Comparison of ENCODE assay signal across 12 mouse cellular contexts in the genomic region with DNA sequence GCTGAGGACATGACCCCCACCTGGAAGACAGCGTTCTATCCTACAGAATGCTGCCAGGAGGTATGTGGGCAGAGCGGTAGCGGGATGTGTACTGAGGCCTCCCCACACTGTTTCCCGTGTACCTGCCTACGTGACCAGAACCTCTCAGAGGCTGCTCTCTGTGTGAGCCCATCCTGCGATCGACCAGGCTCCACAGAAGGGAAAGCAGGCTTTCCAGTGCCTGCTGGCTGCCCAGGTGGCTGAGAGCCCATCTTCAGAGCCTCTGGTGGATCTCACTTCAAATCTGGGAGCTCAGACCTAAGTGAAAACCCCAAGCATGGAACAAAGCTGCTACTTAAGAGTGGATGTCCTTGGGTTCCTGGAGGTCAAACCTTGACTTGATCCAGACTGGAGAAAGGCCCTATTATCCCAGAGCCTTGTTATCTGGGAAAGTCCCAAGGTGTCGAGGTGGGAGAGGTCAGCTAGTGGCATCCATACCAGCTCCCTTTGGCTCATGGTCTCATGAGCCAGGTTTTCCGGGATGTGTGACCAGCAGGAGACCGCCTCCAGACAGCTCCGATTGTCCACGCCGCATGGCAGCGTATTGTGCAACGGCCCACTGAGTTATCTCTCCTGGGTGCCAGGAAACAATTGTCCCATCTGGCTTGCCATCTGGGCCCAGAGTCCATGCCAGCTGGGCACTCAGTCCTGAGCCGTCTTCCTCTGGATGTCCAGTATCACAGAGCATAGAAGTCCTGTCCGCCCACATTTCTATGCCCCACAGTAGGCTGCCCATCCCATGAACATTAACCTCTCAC.
DNase-seq lines count a peak whose midpoint lies in the region; ATAC-seq lines count a peak whose summit lies in the region.
"Had no signal": no experiment of that assay in that cellular context is flagged by ENCODE, and none has a peak within 500 bp of the region (broad histone marks: within the 10 kb centered on the region; RNA-seq: fewer than 3 reads in every experiment).

No protein-coding gene starts in this region.

- H3K27ac ChIP-seq in neural tube, embryonic 14.5 days (ENCODE audit: low read depth, low read length) = no peak overlapping the region
- no peak overlapping the region for H3K27ac ChIP-seq in kidney, embryonic 15.5 days

- no peaks in the 10 kb centered on the region for H3K27me3 ChIP-seq in neural tube, embryonic 14.5 days (ENCODE audit: control insufficient read depth, insufficient read depth, low read length)
- H3K27me3 ChIP-seq in kidney, embryonic 15.5 days = no peaks in the 10 kb centered on the region

- H3K4me3 ChIP-seq in neural tube, embryonic 14.5 days (ENCODE audit: low read depth, low read length) = no peak overlapping the region
- no peak overlapping the region for H3K4me3 ChIP-seq in kidney, embryonic 15.5 days (replicated peaks)

- no peak overlapping the region for H3K4me2 ChIP-seq in neural tube, embryonic 14.5 days (ENCODE audit: low read depth, low read length)
- no peak overlapping the region for H3K4me2 ChIP-seq in kidney, embryonic 15.5 days

- no peaks in the 10 kb centered on the region for H3K36me3 ChIP-seq in neural tube, embryonic 14.5 days (ENCODE audit: control insufficient read depth, insufficient read depth, low read length)
- no peaks in the 10 kb centered on the region for H3K36me3 ChIP-seq in kidney, embryonic 15.5 days

- no peak overlapping the region for H3K9ac ChIP-seq in neural tube, embryonic 14.5 days (replicated peaks; ENCODE audit: low read depth, low read length)
- no peak overlapping the region for H3K9ac ChIP-seq in kidney, embryonic 15.5 days

- 0 out of 2 replicates have a peak, but pooled peaks have one; percentile 24 for ATAC-seq in neural tube, embryonic 14.5 days (ENCODE audit: low read depth)
- no peak for ATAC-seq in inflammation-experienced regulatory T-cells, adult 6 months
- ATAC-seq in kidney, embryonic 15.5 days (replicated peaks; ENCODE audit: low FRiP score) = no peak

- no peaks in the 10 kb centered on the region for H3K4me1 ChIP-seq in neural tube, embryonic 14.5 days (ENCODE audit: control insufficient read depth, insufficient read depth, low read length)
- 0 out of 2 replicates have a peak, but pooled peaks cover 2% of the 10 kb centered on the region for H3K4me1 ChIP-seq in kidney, embryonic 15.5 days

- no peak for DNase-seq in neural tube, embryonic 10.5 days (ENCODE audit: extremely low spot score, low spot score)
- peak; percentile 35 to 75 for DNase-seq in cerebellum, postnatal 4 days (ENCODE audit: low spot score in 2 of 2)
- peak; percentile 24 for DNase-seq in left cerebral cortex, adult 11 months (ENCODE audit: low spot score)
- DNase-seq in telencephalon, adult 2 months (ENCODE audit: low read depth, low spot score) = peak; percentile 17
- no peak for DNase-seq in lung, postnatal 14 days
- DNase-seq: adrenal gland, adult 8-10 months; gastrocnemius, postnatal 14 days; heart, postnatal 14 days; kidney, postnatal 4 days had no signal

- H3K9me3 ChIP-seq in neural tube, embryonic 14.5 days (ENCODE audit: control insufficient read depth, low read length) = no peaks in the 10 kb centered on the region
- H3K9me3 ChIP-seq in kidney, embryonic 15.5 days (replicated peaks) = no peaks in the 10 kb centered on the region

- 62% methylated on average over 17 of the region's 17 CpGs for WGBS in neural tube, embryonic 14.5 days
- 83% methylated on average over 17 of the region's 17 CpGs for WGBS in kidney, embryonic 15.5 days

Comparison
In these comparisons a context has a peak if more than half of its experiments do, and no peak if none do; other contexts are left out.
1. DNase-seq: peak in cerebellum, postnatal 4 days (2 of 2), left cerebral cortex, adult 11 months (single experiment) and telencephalon, adult 2 months (single experiment); none in neural tube, embryonic 10.5 days (single experiment) and lung, postnatal 14 days (single experiment).